Mouse (Mus musculus) kidney, postnatal 36 days (tissue): ENCODE results near the gene Vmn1r207-ps.
"Not testable (repeated sequence)": the region's sequence is repeated elsewhere in the genome, so short reads cannot be mapped to it uniquely, and the experiment has no call there.

Source experiments
- DNase-seq, 2 experiments: peaks; one replicate each; pipeline ENCODE4 v3.0.0; 2021 to 2022; ENCODE audit warnings: mixed read lengths in 2 of 2

Vmn1r207-ps gene

GRCm38 (mm10) chr13:22729529-22729928 is at the start of gene Vmn1r207-ps:
TSS of gene Vmn1r207-ps (minus strand) at chr13:22729629.
- DNase-seq, result not testable (repeated sequence)

DNA sequence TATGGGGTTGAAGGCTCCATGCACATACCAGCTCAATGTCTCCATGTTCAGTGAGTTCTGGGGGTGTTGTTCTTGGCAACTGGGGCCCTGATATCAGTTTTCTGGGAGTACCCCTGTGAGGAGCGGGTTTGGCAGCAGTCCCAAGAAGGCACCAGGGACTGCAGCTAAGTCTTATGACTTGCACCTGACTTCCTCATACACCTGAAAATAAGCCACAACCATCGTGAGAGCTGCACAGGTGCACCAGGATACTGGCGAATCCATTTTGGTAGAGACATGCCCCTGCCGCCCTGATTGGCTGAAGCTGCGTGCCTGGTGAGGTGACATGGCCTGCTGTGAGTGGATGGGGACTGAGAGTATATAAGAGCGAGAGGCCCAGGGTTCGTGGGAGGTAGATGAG is 47.9 kb upstream of the Vmn1r207-ps start, which contains the start of gene Vmn1r208:
Gene Vmn1r208 (minus strand): TSS at position 101 of the 400 bp plus-strand sequence.
- not testable (repeated sequence) for DNase-seq

GRCm38 (mm10) chr13:22771592-22771991 is 42.2 kb upstream of the Vmn1r207-ps start:
- DNase-seq, result not testable (repeated sequence)

DNA sequence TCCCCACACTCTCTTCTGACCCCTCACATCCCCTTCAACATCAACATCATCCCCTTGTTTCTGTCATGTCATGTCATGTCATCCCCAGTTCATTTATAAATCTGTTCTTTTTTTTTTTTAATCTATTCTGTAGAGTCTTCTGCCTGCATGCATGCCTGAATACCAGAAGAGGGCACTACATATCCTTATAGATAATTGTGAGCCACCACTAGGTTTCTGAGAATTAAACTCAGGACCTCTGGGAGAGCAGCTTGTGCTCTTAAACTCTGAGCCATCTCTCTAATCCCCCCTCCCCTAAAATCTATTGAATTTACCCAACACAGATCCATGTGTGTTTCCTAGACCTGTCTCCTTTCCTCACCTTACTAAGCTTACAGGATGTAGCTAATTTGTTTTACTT is 18.1 kb upstream of the Vmn1r207-ps start:
- DNase-seq, result no peak

- DNase-seq, result not testable (repeated sequence)
Observed at GRCm38 (mm10) chr13:22706947-22707346, 22.5 kb downstream of the Vmn1r207-ps start.

GRCm38 (mm10) chr13:22702951-22703350 is 26.5 kb downstream of the Vmn1r207-ps start:
- DNase-seq, result not testable (repeated sequence)
